Mouse (Mus musculus) liver, postnatal 0 days (tissue): ENCODE data around the gene Soga1. TPM values are rescaled to one million over a fixed set of nuclear protein-coding genes. Genes with fewer than 3 reads are reported as not detected.

Experiments
- ATAC-seq: fragments of 200-750 bp; cut with Nextera tagmentation; 2 replicates; pipeline ENCODE4 v1.8.0; 2017; ENCODE audit warnings: mild to moderate bottlenecking, moderate library complexity
- DNase-seq: peaks from one replicate; pipeline ENCODE4 v3.0.0-alpha.2; 2016
- H3K27ac ChIP-seq: fragments of 300-500 bp; sonication (generic); 2 replicates; pipeline ENCODE4 v1.5.1; 2014; ENCODE audit warnings: antibody characterized with exemption, moderate library complexity, mild to moderate bottlenecking, low read depth
- H3K27me3 ChIP-seq: fragments of 300-500 bp; sonication (generic); 2 replicates; pipeline ENCODE4 v1.6.1; 2014; ENCODE audit warnings: low read length, control low read depth, mixed read lengths; ENCODE audit not compliant: insufficient read depth
- H3K36me3 ChIP-seq: fragments of 300-500 bp; sonication (generic); replicated peaks from 2 replicates; pipeline ENCODE4 v1.6.1; 2014; ENCODE audit warnings: mild to moderate bottlenecking, control low read depth, low read length, moderate library complexity, mixed read lengths; ENCODE audit not compliant: insufficient read depth
- H3K4me1 ChIP-seq: fragments of 300-500 bp; sonication (generic); 2 replicates; pipeline ENCODE4 v1.6.1; 2014; ENCODE audit warnings: antibody characterized with exemption, mild to moderate bottlenecking, control low read depth; ENCODE audit not compliant: insufficient read depth
- H3K4me2 ChIP-seq: fragments of 300-500 bp; sonication (generic); 2 replicates; pipeline ENCODE4 v1.6.1; 2014; ENCODE audit warnings: low read depth, mild to moderate bottlenecking, low read length, moderate library complexity, mixed read lengths
- H3K4me3 ChIP-seq: fragments of 300-500 bp; sonication (generic); 2 replicates; pipeline ENCODE4 v1.5.1; 2014; ENCODE audit warnings: low read depth, low read length
- H3K9ac ChIP-seq: fragments of 300-500 bp; sonication (generic); replicated peaks from 2 replicates; pipeline ENCODE4 v1.6.1; 2014; ENCODE audit warnings: mild to moderate bottlenecking, moderate library complexity
- H3K9me3 ChIP-seq: fragments of 300-500 bp; sonication (generic); 2 replicates; pipeline ENCODE4 v1.6.1; 2016; ENCODE audit warnings: mild to moderate bottlenecking, control low read depth, low read length, mixed read lengths
- CTCF ChIP-seq: sonication (generic); IDR thresholded peaks from 2 replicates; pipeline ENCODE4 v1.5.1; 2016; ENCODE audit warnings: antibody characterized with exemption, low read depth
- EP300 ChIP-seq: IDR thresholded peaks from 2 replicates; pipeline ENCODE4 v1.6.1; 2016; ENCODE audit warnings: antibody characterized with exemption, low read depth, mild to moderate bottlenecking
- WGBS: fragments of 180-500 bp; shearing (Covaris S2); extraction: QIAGEN DNeasy Blood & Tissue Kit; methylation state at CpG from one replicate; pipeline ENCODE4 v1.1.7; 2014; ENCODE audit not compliant: insufficient replicate concordance; 5-methylcytosine and 5-hydroxymethylcytosine counted together
- polyA plus RNA-seq: library from polyadenylated mRNA; unstranded; fragments of >200 nt; fragmentation: Nextera tagmentation; extraction: Ambion mirVana; gene quantifications from 2 replicates; pipeline ENCODE4 v1.2.1, GENCODE M21; 2015

Soga1 gene
- polyA plus RNA-seq, 1 experiment from 2014 or later, result 1.0 TPM

DNA sequence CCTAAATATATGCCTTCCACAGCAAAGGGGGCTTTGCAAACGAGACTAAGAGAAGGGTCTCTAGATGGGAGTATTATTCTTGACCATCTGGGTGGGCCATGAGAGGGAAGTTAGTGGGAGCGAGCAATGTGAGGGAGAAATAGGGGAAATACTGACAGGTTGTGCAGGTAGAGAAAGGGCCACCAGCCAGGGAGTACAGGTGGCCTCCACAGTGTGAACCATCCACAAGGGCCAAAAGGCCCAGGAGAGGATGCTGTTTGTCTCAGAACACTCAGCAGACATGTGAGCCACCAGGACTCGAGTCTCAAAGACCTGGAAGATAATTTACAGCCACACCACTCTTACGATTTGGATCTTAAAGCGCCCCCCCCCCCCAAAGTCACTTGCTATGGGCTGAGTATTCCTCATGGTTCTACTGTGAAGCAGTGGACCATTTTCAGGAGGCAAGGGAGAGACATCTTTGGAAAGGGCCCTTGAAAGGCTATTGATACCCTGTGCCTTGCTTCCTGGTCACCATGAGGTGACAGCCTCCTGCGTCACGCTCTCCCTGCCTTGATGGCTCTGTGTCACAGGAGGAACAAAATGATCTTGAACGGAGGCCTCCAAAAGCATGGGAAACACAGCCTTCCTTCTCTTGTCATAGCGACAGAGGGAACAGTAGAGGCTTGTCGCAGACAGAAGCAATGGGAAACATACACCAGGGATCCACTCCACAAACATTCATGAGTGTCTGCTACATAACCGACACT, 18.3 kb downstream of the Soga1 start:
- H3K36me3 ChIP-seq, result no peaks in the 10 kb centered on the region
- WGBS, result 82% methylated on average over 11 of the region's 11 CpGs
- ATAC-seq (no peak), DNase-seq (no peak)
- no peaks in the 10 kb centered on the region for H3K27me3 ChIP-seq
- no peak overlapping the region for H3K4me3 ChIP-seq
- no peak for TF ChIP-seq EP300
- no peak for TF ChIP-seq CTCF
- H3K4me2 ChIP-seq, result no peak overlapping the region
- H3K9me3 ChIP-seq, result no peaks in the 10 kb centered on the region
- H3K4me1 ChIP-seq, result peaks cover 24% of the 10 kb centered on the region
- H3K9ac ChIP-seq, result no peak overlapping the region
- no peak overlapping the region for H3K27ac ChIP-seq

DNA sequence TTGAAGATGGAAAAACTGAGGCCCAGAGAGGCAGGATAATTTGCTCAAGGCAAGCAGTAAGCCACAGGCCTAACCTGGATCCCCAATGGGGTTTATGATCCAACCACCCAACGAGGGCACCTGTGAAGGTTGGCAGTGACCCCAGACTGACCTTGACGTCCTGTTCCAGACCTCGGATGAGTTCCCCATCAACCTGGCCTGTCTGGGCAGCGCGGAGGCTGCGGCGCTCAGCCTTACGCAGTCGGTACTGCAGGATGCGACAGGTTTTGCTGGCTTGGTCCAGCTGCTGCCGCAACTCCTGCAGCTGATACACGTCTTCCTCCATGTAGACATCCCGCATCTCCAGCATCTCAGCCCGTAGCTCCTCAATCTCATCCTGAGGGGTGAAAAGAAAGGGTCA, 19.0 kb downstream of the Soga1 start:
- Histone ChIP-seq H3K4me2 (no peak overlapping the region), H3K4me1 (peaks cover 19% of the 10 kb centered on the region), H3K9ac (no peak overlapping the region), H3K4me3 (no peak overlapping the region), H3K36me3 (no peaks in the 10 kb centered on the region), H3K9me3 (no peaks in the 10 kb centered on the region), H3K27ac (no peak overlapping the region), H3K27me3 (no peaks in the 10 kb centered on the region)
- ATAC-seq (no peak), DNase-seq (no peak)
- TF ChIP-seq EP300 (no peak), CTCF (no peak)
- WGBS, result 81% methylated on average over 14 of the region's 14 CpGs

DNA sequence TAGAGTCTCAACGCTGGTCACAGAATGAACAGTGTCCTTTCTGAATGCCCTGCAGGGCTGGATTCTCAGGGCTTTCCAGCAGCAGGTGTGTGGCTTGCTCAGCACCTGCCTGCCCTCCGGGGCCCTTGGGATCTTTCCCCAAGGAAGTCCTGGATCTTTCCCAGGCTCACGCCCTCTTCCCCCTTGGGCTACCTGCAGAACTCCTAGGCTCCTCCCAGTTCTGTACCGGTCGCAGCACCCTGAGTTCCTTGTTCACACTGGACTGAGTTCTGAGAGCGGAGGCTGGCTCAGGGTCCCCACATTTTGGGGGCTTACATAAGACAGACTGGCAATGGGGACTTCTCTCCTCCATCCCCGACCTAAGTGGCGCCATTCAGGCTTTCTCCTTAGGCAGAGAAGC, 19.9 kb downstream of the Soga1 start:
- ATAC-seq (no peak), DNase-seq (no peak)
- no peak for TF ChIP-seq CTCF
- no peak for TF ChIP-seq EP300
- Histone ChIP-seq H3K4me1 (peaks cover 11% of the 10 kb centered on the region), H3K36me3 (no peaks in the 10 kb centered on the region), H3K9me3 (no peaks in the 10 kb centered on the region), H3K27me3 (no peaks in the 10 kb centered on the region), H3K4me3 (no peak overlapping the region), H3K4me2 (0 out of 2 replicates have a peak overlapping the region, but pooled peaks have one; percentile 35), H3K9ac (no peak overlapping the region), H3K27ac (0 out of 2 replicates have a peak overlapping the region, but pooled peaks have one; percentile 4)
- WGBS, result 68% methylated on average over 8 of the region's 8 CpGs

DNA sequence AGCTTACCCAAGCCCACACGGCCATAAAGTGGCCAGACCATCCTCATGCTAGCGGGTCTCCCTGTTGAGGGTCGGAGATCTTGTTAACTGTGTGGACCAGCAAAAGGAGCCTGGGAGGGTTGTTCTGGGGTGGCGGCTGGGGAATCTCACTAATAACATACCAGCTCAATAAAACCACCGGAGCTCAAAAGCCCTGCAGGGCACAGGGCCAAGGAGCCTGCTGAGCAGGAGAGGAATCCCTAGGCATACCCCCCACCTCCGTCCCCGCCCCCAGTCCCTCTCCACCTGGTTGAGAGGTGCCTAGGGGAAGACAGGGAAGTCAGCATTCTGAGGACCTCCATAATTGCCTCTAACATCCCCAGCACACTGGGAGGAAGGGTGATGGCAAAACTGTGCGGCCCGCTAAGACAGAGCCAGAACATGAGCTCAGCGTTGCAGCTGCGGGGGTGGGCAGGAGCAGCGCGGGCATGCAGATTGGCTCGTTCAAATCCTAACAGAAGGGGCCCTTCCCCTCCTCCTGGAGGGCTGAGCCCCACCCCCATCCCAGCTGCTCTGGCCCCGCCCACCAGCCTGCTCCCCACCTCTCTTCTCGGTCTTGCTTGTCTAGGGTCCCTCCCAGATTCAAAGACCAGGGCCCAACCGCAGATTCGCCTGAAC, 20.6 kb downstream of the Soga1 start:
- H3K27me3 ChIP-seq, result no peaks in the 10 kb centered on the region
- ATAC-seq, result peak; percentile 51
- WGBS, result 47% methylated on average over 18 of the region's 18 CpGs
- TF ChIP-seq EP300 (no peak), CTCF (no peak)
- H3K4me1 ChIP-seq, result peaks cover 4% of the 10 kb centered on the region; the same call in 1 of the 2 replicates
- no peak overlapping the region for H3K27ac ChIP-seq
- no peak overlapping the region for H3K4me3 ChIP-seq
- H3K9me3 ChIP-seq, result no peaks in the 10 kb centered on the region
- H3K9ac ChIP-seq, result peak overlapping the region; percentile 4; the same call in 1 of the 2 replicates
- peak; percentile 63 for DNase-seq
- H3K4me2 ChIP-seq, result peak overlapping the region; percentile 35; the same call in 1 of the 2 replicates
- no peaks in the 10 kb centered on the region for H3K36me3 ChIP-seq

DNA sequence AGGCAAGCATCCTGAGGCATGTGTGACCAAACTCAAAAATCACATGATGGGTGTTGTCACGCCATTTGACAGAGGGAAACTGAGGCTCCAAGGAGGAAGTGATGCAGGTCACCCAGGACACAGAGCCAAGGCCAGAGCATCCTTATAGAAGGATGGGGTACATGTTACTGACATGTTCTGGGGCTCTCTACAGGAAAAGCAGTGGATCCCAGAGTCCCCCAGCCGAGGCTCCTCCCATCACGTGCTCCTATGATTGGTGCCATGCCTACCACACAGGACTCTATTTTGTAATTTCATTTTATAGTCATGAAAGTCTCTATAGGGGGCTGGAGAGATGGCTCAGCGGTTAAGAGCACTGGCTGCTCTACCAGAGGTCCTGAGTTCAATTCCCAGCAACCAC, 21.3 kb downstream of the Soga1 start:
- Histone ChIP-seq H3K36me3 (no peaks in the 10 kb centered on the region), H3K4me1 (peaks cover 4% of the 10 kb centered on the region; the same call in 1 of the 2 replicates), H3K27ac (no peak overlapping the region), H3K9ac (no peak overlapping the region), H3K4me3 (no peak overlapping the region), H3K9me3 (no peaks in the 10 kb centered on the region), H3K4me2 (no peak overlapping the region), H3K27me3 (no peaks in the 10 kb centered on the region)
- TF ChIP-seq CTCF (no peak), EP300 (no peak)
- WGBS, result 85% methylated on average over 4 of the region's 4 CpGs
- no peak for DNase-seq
- no peak for ATAC-seq

DNA sequence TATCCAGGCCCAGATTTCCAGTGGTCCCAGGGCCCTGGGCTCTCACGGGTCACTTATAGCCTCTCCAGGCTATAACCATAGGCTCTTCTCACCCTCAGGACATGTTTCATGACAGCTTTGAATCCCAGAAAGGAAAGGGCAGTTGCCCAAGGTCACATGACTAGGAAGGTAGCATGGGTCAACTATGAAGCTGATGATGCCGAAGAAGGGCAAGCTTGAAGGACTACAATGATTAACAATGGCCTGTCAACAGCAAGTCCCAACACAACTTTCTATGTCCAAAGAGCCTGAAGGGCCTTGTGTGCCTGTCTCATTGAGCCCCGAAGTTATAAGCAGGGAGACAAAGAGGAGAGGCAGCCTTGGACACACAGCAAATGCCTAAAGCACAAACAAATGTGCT, 21.9 kb downstream of the Soga1 start:
- WGBS, result 71% methylated on average over 3 of the region's 3 CpGs
- peaks cover 4% of the 10 kb centered on the region; the same call in 1 of the 2 replicates for H3K4me1 ChIP-seq
- no peak for DNase-seq
- no peak for ATAC-seq
- H3K9ac ChIP-seq, result no peak overlapping the region
- H3K27me3 ChIP-seq, result no peaks in the 10 kb centered on the region
- no peak for TF ChIP-seq EP300
- no peak for TF ChIP-seq CTCF
- H3K4me3 ChIP-seq, result no peak overlapping the region
- no peak overlapping the region for H3K4me2 ChIP-seq
- H3K27ac ChIP-seq, result no peak overlapping the region
- H3K36me3 ChIP-seq, result no peaks in the 10 kb centered on the region
- H3K9me3 ChIP-seq, result no peaks in the 10 kb centered on the region
